Mouse (Mus musculus) layer of hippocampus, postnatal 14 days (tissue): Measurements from ENCODE around the gene Elavl2. TPM values are rescaled to one million over a fixed set of nuclear protein-coding genes. Genes with fewer than 3 reads are reported as not detected.
"Not testable (repeated sequence)": the region's sequence is repeated elsewhere in the genome, so short reads cannot be mapped to it uniquely, and the experiment has no call there.

Source experiments
- DNase-seq, 2 experiments: peaks; one replicate each; pipeline ENCODE4 v3.0.0; 2021 to 2022; ENCODE audit warnings: low spot score in 2 of 2, mixed read lengths in 1 of 2
- total RNA-seq, 2 experiments: library from RNA; stranded (reverse); gene quantifications; 2 replicates each; pipeline ENCODE4 v1.2.3; 2021

Gene Elavl2
- total RNA-seq, 2 experiments from 2014 or later: 122 to 126 TPM

DNA sequence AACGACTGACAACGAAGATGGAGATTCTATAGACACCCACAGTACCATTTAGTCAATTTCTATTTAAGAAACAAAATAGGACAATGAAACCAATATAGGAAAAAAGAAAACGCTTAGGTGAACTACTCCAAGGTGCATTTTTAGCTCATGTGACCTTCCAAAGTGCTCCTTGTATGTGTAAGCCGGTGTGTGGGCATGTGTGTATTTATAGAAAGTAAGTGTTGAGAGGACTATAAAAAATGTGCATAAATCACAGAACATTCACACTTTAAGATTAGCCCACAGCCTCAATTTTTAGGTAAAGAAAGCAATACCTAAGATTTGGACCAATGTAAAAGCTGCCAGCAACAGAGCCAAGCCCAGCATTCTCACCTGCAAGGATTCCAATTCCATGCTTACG, 51.0 kb downstream of the Elavl2 start:
- no peak for DNase-seq

DNA sequence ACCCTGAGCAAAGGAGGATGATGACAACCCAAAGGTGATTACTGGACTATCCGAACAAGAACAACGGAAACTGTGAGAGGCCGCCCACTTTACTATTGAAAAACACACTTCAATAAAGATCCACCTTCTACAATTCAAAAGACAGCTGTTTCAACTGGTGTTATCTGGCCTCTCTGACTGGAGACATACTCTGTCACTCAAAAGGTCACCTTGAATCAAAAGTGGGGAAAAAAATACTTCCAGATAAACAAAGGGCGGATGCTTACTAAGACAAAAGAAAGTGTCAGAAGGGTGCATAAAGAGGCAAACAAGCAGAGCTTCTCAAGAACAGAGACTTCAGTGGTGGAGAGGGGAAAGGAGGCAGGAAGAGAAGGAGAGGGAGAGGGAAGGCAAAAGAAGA, 66.4 kb downstream of the Elavl2 start:
- DNase-seq: no peak

DNA sequence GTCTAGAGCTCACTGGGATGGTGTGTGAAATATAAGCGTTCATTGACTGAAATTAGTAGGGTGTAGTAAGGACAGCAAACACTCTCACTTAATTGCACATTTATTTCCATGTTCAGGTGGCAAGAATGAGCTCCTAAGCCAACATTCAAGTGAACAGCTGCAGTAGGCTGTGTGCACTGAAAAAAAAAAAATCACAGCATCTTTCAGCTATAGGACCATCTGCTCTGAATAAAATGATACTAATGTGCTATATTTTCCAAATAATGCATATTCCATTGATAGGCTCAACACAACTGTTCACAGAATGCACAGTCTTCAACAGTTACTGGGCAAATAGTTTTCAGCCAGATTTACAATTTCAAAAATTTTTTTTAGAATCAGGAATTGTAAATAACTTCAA, 89.8 kb downstream of the Elavl2 start:
- no peak for DNase-seq

DNA sequence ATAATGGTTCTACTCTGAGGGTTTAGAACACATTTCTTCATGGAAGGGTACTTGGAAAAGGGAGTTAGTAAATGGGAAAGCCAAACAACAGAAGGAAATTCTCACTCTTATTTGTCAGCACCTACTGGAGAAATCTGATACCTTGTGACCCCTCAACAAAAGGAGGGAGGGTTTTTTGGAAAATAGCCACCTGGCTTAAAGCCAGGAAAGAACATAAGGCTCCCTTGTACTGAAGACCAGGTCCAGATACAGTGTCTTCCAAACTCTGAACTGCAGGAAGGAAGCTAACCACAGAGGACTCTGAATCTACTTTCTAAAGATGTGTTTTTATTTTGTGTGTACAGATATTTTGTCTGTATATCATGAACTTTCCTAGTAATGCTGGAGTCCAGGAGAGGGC, 102.9 kb downstream of the Elavl2 start:
- no peak for DNase-seq

DNA sequence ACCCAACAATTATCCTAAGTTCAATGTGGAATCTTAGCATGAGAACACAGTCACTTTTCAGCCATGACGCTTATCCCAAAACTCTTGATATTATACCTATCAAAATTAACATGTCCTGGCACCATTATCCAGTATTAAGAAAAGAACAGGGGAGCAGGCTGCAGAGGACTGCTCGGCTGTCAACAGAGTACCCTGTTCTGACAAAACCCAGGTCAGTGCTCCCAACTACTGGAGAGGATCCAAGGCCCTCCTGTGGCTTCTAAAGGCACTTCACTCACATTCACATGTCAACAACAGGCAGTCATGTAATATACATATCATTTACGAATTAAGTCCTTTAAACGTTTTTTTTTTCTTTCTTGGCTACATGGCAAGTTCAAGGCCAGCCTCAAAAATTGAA, 105.3 kb downstream of the Elavl2 start:
- no peak for DNase-seq

DNA sequence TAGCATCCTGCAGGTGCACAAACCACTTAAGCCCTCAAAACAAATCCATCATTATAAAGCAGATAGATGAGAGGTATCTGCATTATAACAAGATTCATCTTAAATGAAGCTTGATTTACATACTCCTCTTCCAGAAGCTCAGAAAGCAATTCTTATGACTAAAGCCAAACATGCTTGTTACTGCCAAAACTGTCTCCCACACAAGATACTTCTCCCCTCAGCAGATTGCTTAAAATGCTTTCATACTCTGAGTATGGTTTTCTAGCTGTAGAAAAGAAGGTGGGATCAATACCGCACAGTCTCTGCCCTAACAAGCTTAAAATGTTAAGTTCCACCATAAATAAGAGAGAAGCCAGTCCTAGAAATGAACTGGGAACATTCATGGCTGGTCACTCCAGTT, 109.1 kb downstream of the Elavl2 start:
- DNase-seq: no peak

DNA sequence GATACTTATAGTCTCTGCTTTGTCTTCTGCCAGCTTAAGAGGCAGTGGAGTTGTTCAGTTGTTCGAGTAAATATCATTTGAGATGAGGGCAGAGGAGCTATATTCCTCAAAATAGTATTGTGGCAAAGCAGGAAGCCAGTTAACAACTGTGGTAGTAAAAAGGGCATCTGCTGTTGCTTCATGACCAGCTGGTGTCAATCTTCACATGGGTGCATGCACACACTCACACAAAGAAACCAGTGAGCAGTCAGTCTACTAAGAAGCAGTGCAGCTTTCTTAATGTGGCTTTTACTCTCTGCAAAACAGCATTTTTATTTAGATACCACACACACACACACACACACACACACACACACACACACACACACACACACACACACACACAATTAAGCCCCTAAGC, 110.2 kb downstream of the Elavl2 start:
- DNase-seq: peak in 1 of 2 experiments; percentile 39

DNA sequence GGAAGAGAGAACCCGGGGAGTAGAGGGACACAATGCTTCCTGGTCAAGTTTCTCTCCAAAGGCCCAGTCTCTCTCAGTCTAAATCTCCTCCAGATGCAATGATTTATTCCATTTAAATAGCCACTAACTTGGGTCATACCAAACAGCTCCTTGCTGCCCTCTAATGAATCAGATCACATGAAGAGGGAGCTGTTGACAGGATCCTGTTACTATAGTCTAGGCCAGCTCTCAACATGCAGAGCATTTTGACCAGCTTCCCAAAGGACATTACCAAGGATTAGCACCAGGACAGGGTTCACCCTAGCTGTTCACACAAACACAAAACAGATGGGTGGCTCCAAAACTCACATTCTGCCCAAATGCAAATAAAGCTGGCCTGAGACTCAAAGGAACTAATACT, 111.4 kb downstream of the Elavl2 start:
- DNase-seq: no peak

DNA sequence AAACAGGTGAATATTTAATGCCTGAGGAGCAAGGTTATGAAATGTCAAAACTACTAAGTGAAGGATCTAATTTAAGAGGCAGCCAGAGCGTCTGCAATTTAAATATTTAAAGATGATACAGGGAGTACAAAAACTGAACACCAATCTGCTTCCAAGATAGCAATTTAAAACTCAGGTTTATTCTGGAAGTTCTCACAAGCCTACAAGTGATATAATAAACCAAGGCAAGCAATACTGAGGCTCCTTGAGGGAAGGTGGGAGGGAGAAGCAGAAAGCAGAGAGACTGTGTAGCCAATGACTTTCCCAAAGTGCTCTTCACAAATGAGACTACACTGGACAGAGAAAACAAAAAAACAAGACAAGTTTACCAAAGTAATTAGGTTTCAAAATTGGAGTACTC, 132.2 kb downstream of the Elavl2 start:
- no peak for DNase-seq

DNA sequence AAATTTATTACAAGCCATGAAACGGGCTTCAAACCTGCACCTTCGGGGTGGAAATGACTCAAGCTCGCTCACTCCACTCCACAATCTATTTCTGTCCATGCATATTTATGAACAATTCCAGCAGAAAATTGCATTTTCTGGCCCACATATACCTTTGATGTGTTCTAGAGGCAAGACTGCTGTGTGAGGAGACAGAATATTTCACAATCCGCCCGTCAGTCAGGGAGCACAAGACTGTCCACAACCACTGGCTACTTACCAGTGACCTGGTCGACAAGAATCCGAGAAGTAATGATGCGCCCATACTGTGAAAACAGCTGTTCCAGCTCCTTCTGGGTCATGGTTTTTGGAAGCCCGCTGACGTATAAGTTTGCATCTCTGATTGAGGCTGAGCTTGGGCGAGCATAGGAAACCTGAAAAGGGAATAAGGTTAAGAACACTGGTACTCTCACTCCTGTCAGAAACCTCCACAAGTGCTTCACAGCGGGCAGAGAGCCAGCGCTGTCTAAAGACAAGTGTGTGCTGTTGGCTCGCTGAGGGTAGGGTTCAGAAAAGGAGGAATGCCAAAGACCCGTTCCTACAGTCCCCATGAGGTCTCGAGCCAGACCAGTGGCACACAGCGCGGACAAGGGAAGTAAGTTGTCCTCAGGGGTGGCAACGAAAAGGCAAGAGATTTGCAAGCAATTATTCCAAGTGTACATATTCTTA, 136.7 kb downstream of the Elavl2 start:
- no peak for DNase-seq

DNA sequence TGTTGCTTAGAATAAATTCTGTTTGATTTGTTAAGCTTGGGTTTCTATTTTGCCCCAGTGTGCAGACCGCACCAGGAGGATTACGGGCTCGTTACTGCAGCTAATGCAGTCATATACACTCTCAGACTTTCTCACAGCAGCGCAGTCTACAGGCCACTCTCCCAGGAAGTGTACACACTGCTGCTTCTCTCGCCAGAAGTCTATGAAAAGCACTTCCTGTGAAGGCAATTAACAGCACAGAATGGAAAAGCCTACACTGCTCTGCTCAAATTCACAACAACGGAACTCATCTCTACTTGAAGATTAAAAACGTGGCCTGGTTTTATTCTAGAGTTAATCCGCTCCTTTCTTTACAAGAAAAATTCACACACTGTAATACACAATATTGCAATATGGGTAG, 137.7 kb downstream of the Elavl2 start:
- no peak for DNase-seq

DNA sequence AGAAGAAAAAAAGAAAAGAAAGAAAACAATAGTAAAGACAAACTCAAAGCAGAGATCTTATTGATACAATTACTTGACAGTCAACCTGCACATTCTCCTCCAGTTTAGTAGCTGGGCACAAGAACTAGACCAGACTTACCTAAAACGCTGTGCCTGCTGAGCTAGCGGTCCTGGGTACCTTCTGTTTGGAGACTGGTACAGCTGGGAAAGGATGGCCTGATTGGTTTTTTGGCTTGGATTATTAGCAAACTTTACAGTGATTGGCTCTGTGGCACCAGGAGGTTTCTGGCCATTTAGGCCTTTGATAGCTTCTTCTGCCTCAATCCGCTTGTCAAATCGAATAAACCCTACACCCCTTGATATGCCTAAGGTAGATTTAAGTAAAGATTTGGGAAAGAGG, 140.0 kb downstream of the Elavl2 start:
- DNase-seq: no peak

DNA sequence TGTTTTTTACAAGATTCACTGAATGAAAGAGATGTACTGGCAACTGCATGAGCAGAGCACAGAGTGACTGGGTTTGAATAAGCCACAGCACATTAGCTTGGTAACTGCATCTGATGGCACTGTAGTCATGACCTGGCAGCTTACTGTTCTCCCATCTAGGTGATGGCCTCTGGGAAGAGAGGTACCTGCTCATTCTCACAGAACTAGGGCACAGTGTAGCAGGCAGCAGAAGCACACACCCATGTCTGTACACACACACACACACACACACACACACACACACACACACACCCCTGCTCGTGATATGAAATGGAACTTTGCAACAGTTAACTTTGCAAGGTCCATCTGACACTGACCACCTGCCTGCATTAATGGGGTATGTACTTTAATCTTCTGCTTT, 151.9 kb downstream of the Elavl2 start:
- no peak for DNase-seq

DNA sequence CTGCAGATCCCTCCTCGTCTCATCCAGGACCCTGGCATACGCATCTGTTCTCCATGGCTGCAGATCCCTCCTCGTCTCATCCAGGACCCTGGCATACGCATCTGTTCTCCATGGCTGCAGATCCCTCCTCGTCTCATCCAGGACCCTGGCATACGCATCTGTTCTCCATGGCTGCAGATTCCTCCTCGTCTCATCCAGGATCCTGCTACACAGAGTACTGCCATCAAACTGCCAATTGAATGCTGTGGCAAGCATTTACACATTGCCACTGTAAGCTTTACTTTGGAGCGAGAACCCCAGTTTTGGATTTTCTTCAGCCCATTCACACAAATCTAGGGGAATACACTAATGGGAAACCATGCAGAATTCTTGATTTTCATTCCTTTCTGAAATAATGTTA, 155.4 kb downstream of the Elavl2 start:
- DNase-seq: not testable (repeated sequence)

DNA sequence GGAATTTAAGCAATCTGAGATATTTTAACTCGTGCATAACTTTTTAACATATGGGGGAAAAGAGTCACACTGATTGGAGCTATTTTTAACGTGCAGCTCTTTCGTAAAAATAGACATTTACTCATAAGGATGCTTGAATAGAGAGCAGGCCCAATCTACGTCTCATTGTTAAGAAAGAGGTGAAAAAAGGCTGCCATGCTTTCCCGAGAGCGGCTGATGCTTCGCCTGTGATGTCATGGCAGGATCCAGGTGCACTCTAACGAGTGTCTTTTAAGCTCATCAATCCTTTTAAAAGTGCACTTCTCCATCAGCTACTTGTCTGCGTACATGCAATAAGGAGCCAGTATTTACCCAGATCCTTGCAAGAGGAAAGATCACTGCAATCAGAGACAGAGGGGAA, 156.0 kb downstream of the Elavl2 start:
- no peak for DNase-seq

DNA sequence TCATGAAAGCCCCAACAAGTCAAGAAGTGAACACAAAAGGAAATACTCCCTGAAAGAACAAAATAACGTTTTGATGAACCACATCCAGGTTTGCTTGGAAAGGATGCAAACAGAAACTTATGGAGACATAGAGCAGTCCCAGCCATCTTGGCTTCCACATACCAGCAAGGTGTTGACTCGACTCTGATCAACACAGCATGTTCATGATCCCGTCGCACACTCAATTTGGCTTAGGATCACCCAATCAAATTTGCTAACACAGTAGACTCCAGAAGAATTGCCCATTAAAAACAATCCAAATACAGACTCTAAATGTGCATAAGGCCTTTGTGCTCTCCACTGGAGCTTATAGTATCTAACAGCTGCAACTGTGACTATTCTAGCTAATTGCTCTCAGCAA, 156.7 kb downstream of the Elavl2 start:
- no peak for DNase-seq

DNA sequence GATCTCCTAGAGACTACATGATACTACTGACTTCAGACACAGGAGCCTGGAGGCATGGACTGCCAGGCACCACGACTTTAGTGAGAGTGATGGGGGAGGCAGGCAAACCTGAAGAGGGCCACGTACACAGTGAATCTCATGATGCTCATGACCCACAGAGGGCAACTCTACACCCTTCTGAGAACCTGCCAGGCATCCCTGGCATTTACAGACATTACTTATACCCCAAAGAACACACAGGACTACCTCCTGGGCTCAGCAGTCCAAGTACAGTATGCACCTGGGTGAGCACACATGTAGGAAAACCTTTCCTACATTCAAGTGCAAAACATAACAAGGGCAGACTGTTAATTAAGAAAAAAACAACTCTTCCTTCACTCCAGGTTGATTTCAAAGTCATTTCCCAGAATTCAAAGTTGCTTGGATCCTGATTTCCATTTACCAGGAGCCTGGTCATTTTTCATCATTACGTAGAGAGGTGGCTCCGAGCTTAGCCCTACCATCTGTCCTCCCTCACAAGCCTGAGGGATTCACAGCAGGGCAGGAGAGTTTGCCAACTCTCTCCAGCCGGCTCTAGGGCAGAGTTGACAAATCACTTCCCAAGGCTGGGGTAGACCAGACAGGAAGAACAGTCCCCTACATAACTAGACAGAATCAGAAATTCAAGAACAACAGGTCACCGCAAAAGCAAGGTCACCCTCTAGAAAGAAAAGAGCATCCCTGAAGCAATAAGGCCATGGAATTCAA, 161.7 kb downstream of the Elavl2 start:
- DNase-seq: no peak

DNA sequence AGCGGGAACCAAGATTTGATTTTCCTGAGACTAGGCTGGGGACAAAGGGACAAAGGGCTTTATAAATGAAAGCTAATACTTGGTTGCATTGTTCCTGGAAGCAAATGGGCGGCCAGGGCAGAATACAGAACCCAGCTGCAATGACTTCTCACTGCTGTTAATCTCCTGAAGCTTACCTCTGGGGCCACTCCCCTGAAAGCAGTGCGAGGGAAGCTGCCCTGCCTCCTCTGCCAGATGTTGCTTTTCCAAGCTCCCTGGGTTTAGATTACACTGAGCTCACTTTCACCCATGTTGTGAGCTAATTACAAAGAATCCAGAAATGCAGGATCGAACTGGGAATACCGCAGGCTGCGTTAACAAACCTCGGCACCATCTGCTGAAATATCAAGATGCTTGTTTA, 163.6 kb downstream of the Elavl2 start:
- no peak for DNase-seq

DNA sequence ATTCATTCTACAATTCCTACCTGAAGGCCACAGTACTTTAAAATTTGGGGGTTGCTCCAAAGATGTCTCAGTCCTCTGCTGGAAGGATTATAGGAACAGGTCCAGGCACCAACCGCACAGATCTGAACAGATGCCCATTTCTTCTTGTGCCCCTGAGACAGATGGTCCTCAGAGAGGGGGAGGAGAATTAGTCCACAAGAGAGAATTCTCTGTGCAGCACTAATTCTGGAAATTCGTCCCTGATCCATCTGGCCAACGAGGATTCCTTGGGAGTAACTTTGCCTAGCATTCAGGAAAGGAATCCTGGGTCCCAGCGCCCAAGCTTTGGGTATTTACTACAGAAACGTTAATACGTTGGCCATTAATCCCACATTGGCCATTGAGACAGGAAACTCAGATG, 165.6 kb downstream of the Elavl2 start:
- DNase-seq: no peak

DNA sequence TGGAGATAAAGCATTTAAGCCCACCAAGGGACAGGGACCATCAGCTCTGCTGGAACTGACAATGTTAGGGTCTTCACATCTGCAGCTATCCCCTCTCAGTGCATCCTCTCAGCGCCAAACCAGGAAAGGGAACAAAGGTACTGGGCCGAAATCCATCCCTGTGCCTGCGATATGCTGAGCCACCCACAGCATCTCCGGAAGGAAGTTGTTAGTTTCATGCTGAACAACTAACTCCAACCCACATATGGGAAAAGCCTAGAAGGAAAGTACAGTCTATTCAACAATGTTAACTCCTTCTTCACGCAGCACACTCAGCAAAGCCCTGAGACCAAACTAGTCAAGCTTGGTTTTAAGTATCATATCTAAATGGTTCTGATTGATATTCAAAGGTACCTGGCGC, 167.0 kb downstream of the Elavl2 start:
- DNase-seq: no peak

DNA sequence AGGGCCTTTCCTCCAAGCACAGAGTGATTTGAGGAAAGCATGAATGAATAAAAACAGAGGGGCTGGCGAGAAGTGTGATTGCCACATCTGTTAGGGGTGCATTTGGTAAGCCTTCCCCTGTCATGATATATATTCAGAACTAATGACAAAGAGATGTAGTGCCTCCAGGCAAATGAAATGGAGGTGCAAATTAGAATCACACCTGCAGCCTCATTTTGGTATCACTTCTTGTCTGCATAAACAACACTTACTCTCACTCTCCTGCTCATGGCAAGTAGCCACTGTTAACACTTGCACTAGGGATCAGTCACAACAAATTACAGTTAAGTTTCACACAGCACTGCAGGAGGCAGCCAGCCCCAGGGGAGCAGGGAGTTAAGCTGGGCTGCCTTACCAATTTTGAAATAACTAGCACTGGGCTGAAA, 170.1 kb downstream of the Elavl2 start:
- DNase-seq: no peak

DNA sequence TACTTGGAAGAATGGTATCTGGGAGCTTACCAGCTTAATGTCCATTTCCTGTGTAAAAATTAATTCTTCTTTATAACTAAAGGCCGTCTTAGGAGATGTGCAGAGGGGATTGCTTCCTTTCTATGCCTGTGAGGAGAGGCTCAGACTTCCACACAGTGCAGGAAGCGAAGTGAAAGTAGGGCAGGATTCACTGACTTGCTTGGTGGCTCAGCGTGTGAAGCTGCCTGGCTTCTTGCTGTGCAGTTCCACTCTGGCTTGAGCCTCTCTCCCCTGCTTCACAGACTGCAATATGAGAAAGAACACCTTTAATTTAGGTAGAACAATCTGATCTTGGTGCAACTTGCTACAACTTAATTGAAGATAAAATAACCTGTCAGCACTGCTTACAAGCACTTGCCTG, 172.2 kb downstream of the Elavl2 start:
- DNase-seq: no peak

DNA sequence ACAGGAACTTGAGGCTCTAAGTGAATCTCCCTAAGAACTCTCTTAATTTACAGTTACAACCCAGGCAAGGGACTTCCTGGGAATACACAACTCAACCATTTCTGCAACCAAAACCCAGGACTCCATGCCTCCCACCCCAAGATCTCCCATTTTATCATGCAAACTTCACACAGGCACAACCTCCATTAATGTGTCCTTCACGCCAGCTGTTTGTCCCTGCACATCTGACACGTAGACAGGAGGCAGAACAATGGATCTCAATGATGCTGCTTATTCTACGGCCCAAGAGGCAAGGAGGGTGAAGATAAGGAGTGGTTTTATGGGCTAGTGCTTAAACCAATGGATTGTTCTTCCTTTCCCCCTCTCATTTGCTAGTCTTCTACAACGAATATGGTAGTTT, 176.8 kb downstream of the Elavl2 start:
- no peak for DNase-seq
